Mouse (Mus musculus) liver, postnatal 0 days (tissue): ENCODE results near the gene Lemd1.

Experiments
- CTCF ChIP-seq: sonication (generic); IDR thresholded peaks from 2 replicates; pipeline ENCODE4 v1.5.1; 2016; ENCODE audit warnings: antibody characterized with exemption, low read depth
- EP300 ChIP-seq: IDR thresholded peaks from 2 replicates; pipeline ENCODE4 v1.6.1; 2016; ENCODE audit warnings: antibody characterized with exemption, low read depth, mild to moderate bottlenecking

GRCm38 (mm10) chr1:132246641-132247040 lies 55.4 kb downstream of the Lemd1 start:
- TF ChIP-seq CTCF (no peak), EP300 (no peak)
